Mouse (Mus musculus) MEL (cell line): ENCODE results near the gene Smyd3. TPM values are rescaled to one million over a fixed set of nuclear protein-coding genes. Genes with fewer than 3 reads are reported as not detected.

Experiments
- DNase-seq: peaks from one replicate; pipeline ENCODE4 v3.0.0; 2011; ENCODE audit warnings: low read depth, low spot score
- H3K27ac ChIP-seq: 2 replicates; pipeline ENCODE4 v1.5.1; 2012; ENCODE audit warnings: low read depth, mild to moderate bottlenecking, control low read depth, low read length, moderate library complexity; ENCODE audit not compliant: control insufficient read depth
- H3K27me3 ChIP-seq, 2 experiments: fragments of 150-350 bp in 1 of 2; sonication (generic) in 1 of 2; 2 replicates each; pipeline ENCODE4 v1.6.1; 2012; ENCODE audit warnings: low read length in 2 of 2, mild to moderate bottlenecking in 2 of 2, improper control_type of control experiment in 1 of 2, moderate library complexity in 1 of 2; ENCODE audit not compliant: insufficient read depth in 2 of 2, control insufficient read depth in 1 of 2
- H3K36me3 ChIP-seq, 2 experiments: 2 replicates each; pipeline ENCODE4 v1.6.1; 2012 to 2014; ENCODE audit warnings: low read length in 2 of 2, improper control_type of control experiment in 1 of 2, inconsistent platforms in 1 of 2, mild to moderate bottlenecking in 1 of 2; ENCODE audit not compliant: insufficient read depth in 2 of 2, control insufficient read depth in 1 of 2
- H3K4me1 ChIP-seq, 2 experiments: fragments of 150-350 bp in 1 of 2; sonication (generic) in 1 of 2; 2 replicates each; pipeline ENCODE4 v1.6.1; 2012; ENCODE audit warnings: low read length in 2 of 2, improper control_type of control experiment in 1 of 2, mild to moderate bottlenecking in 1 of 2; ENCODE audit not compliant: insufficient read depth in 2 of 2, control insufficient read depth in 1 of 2
- H3K4me3 ChIP-seq, 2 experiments: fragments of 150-350 bp in 1 of 2; sonication (generic) in 1 of 2; 2 replicates each; pipeline ENCODE4 v1.5.1; 2012; ENCODE audit warnings: low read depth in 2 of 2, low read length in 2 of 2, mild to moderate bottlenecking in 2 of 2, moderate library complexity in 2 of 2, control low read depth in 1 of 2, improper control_type of control experiment in 1 of 2; ENCODE audit not compliant: control insufficient read depth in 1 of 2, insufficient read depth in 1 of 2
- H3K79me2 ChIP-seq: 2 replicates; pipeline ENCODE4 v1.6.1; 2012; ENCODE audit warnings: mild to moderate bottlenecking, low read length, moderate library complexity; ENCODE audit not compliant: control insufficient read depth, poor library complexity, insufficient read depth
- H3K9ac ChIP-seq: 2 replicates; pipeline ENCODE4 v1.6.1; 2012; ENCODE audit warnings: low read depth, mild to moderate bottlenecking, control low read depth, low read length, moderate library complexity; ENCODE audit not compliant: control insufficient read depth, poor library complexity, severe bottlenecking
- H3K9me3 ChIP-seq: fragments of 150-350 bp; sonication (generic); replicated peaks from 2 replicates; pipeline ENCODE4 v1.6.1; 2012; ENCODE audit warnings: mild to moderate bottlenecking, low read length, improper control_type of control experiment, moderate library complexity; ENCODE audit not compliant: insufficient read depth
- EP300 ChIP-seq, 2 experiments: IDR thresholded peaks; 2 replicates each; pipeline ENCODE4 v1.6.1; 2011; ENCODE audit warnings: improper control_type of control experiment in 2 of 2, low read length in 2 of 2, low read depth in 1 of 2, mild to moderate bottlenecking in 1 of 2
- ETS1 ChIP-seq: IDR thresholded peaks from 2 replicates; pipeline ENCODE4 v1.6.1; 2012; ENCODE audit warnings: low read depth, mild to moderate bottlenecking, inconsistent platforms, low read length, improper control_type of control experiment, moderate library complexity
- GATA1 ChIP-seq: IDR thresholded peaks from 2 replicates; pipeline ENCODE4 v1.6.1; 2011; ENCODE audit warnings: low read depth, low read length, improper control_type of control experiment
- JUND ChIP-seq: IDR thresholded peaks from 2 replicates; pipeline ENCODE4 v1.6.1; 2011; ENCODE audit warnings: low read depth, mild to moderate bottlenecking, improper control_type of control experiment, low read length
- KAT2A ChIP-seq: conservative IDR thresholded peaks from 2 replicates; pipeline ENCODE4 v1.6.1; 2012; ENCODE audit warnings: low read depth, low read length, improper control_type of control experiment, inconsistent platforms
- MAX ChIP-seq: IDR thresholded peaks from 2 replicates; pipeline ENCODE4 v1.6.1; 2011; ENCODE audit warnings: low read length, improper control_type of control experiment
- MEF2A ChIP-seq: IDR thresholded peaks from 2 replicates; pipeline ENCODE4 v1.6.1; 2014; ENCODE audit warnings: low read depth, mild to moderate bottlenecking, inconsistent platforms, low read length, improper control_type of control experiment; ENCODE audit not compliant: poor library complexity, insufficient replicate concordance, severe bottlenecking; ENCODE audit errors: extremely low read depth
- MXI1 ChIP-seq: IDR thresholded peaks from 2 replicates; pipeline ENCODE4 v1.6.1; 2011; ENCODE audit warnings: mild to moderate bottlenecking, low read depth, low read length, improper control_type of control experiment
- MYC ChIP-seq: IDR thresholded peaks from 2 replicates; pipeline ENCODE4 v1.6.1; 2011; ENCODE audit warnings: low read depth, mild to moderate bottlenecking, low read length, improper control_type of control experiment, moderate library complexity
- NRF1 ChIP-seq: IDR thresholded peaks from 2 replicates; pipeline ENCODE4 v1.6.1; 2014; ENCODE audit warnings: low read depth, mild to moderate bottlenecking, inconsistent platforms, low read length, improper control_type of control experiment, moderate library complexity; ENCODE audit not compliant: poor library complexity, insufficient read depth, severe bottlenecking
- POLR2A ChIP-seq, 2 experiments: IDR thresholded peaks; 2 replicates each; pipeline ENCODE4 v1.6.1; 2011 to 2012; ENCODE audit warnings: low read length in 2 of 2, mild to moderate bottlenecking in 2 of 2, control low read depth in 1 of 2, improper control_type of control experiment in 1 of 2, low read depth in 1 of 2, moderate library complexity in 1 of 2; ENCODE audit not compliant: control insufficient read depth in 1 of 2, insufficient read depth in 1 of 2, poor library complexity in 1 of 2
- POLR2AphosphoS2 ChIP-seq: IDR thresholded peaks from 2 replicates; pipeline ENCODE4 v1.6.1; 2011; ENCODE audit warnings: low read length, improper control_type of control experiment
- POLR2AphosphoS5 ChIP-seq: IDR thresholded peaks from 2 replicates; pipeline ENCODE4 v1.6.1; 2012; ENCODE audit warnings: low read depth, borderline replicate concordance, mild to moderate bottlenecking, inconsistent platforms, low read length, moderate library complexity, mixed read lengths
- SMC3 ChIP-seq: IDR thresholded peaks from 2 replicates; pipeline ENCODE4 v1.6.1; 2011; ENCODE audit warnings: low read depth, low read length, improper control_type of control experiment
- TBP ChIP-seq: IDR thresholded peaks from 2 replicates; pipeline ENCODE4 v1.8.0; 2011; ENCODE audit warnings: low read depth, low read length, improper control_type of control experiment
- TCF12 ChIP-seq: IDR thresholded peaks from 2 replicates; pipeline ENCODE4 v1.6.1; 2014; ENCODE audit warnings: low read depth, mild to moderate bottlenecking, inconsistent platforms, low read length, improper control_type of control experiment, moderate library complexity
- UBTF ChIP-seq: IDR thresholded peaks from 2 replicates; pipeline ENCODE4 v1.6.1; 2012; ENCODE audit warnings: low read depth, mild to moderate bottlenecking, inconsistent platforms, low read length, improper control_type of control experiment, moderate library complexity, borderline replicate concordance; ENCODE audit not compliant: insufficient read depth
- USF1 ChIP-seq: IDR thresholded peaks from 2 replicates; pipeline ENCODE4 v1.6.1; 2014; ENCODE audit warnings: low read depth, mild to moderate bottlenecking, inconsistent platforms, low read length, improper control_type of control experiment, moderate library complexity
- USF2 ChIP-seq, 2 experiments: IDR thresholded peaks; 2 replicates each; pipeline ENCODE4 v1.6.1; 2011 to 2012; ENCODE audit warnings: improper control_type of control experiment in 2 of 2, low read length in 2 of 2, borderline replicate concordance in 1 of 2, inconsistent platforms in 1 of 2, low read depth in 1 of 2, mild to moderate bottlenecking in 1 of 2; ENCODE audit not compliant: insufficient read depth in 1 of 2
- ZC3H11A ChIP-seq: IDR thresholded peaks from 2 replicates; pipeline ENCODE4 v1.6.1; 2012; ENCODE audit warnings: low read depth, mild to moderate bottlenecking, inconsistent platforms, low read length, improper control_type of control experiment
- ZKSCAN1 ChIP-seq: IDR thresholded peaks from 2 replicates; pipeline ENCODE4 v1.6.1; 2012; ENCODE audit warnings: low read depth, mild to moderate bottlenecking, inconsistent platforms, low read length, improper control_type of control experiment, moderate library complexity
- polyA plus RNA-seq, 2 experiments: library from polyadenylated mRNA; stranded (reverse) in 1 of 2; unstranded in 1 of 2; fragments of >175 nt in 1 of 2; fragments of >200 nt in 1 of 2; gene quantifications; 2 replicates each; pipeline versions ENCODE4 v1.2.1 to v1.2.4; 2012; ENCODE audit warnings: low replicate concordance in 2 of 2, low read depth in 1 of 2; ENCODE audit not compliant: insufficient read length in 2 of 2, insufficient read depth in 1 of 2, missing spikeins in 1 of 2
- total RNA-seq: library from RNA; depleted of rRNA; stranded (reverse); fragments of 300-350 nt; gene quantifications from 2 replicates; pipeline ENCODE4 v1.2.3, GENCODE M21; 2012

The Smyd3 gene
- total and polyA plus RNA-seq, 3 experiments: 13.3 to 18.2 TPM; not detected in 1

- Histone ChIP-seq H3K27me3 (no peaks in the 10 kb centered on the region), H3K36me3 (no peaks in the 10 kb centered on the region), H3K4me1 (no peaks in the 10 kb centered on the region), H3K79me2 (no peaks in the 10 kb centered on the region), H3K4me3 (no peak overlapping the region), H3K9ac (no peak overlapping the region), H3K9me3 (no peaks in the 10 kb centered on the region), H3K27ac (no peak overlapping the region)
- TF ChIP-seq USF1: no peak
- TF ChIP-seq NRF1: no peak
- no peak for TF ChIP-seq MAX
- no peak for TF ChIP-seq MYC
- TF ChIP-seq UBTF: no peak
- TF ChIP-seq SMC3: no peak
- TF ChIP-seq KAT2A: no peak
- no peak for TF ChIP-seq JUND
- no peak for TF ChIP-seq TCF12
- TF ChIP-seq POLR2AphosphoS5: no peak
- TF ChIP-seq POLR2A (IDR thresholded peaks at IDR 0.05; ENCODE audit: control insufficient read depth in 1 of 2, insufficient read depth in 1 of 2, low read depth in 1 of 2, low read length in 2 of 2, poor library complexity in 1 of 2): no peak
- TF ChIP-seq ETS1: no peak
- no peak for DNase-seq
Observed at GRCm38 (mm10) chr1:179374987-179375386, 142.9 kb downstream of the Smyd3 start.

DNA sequence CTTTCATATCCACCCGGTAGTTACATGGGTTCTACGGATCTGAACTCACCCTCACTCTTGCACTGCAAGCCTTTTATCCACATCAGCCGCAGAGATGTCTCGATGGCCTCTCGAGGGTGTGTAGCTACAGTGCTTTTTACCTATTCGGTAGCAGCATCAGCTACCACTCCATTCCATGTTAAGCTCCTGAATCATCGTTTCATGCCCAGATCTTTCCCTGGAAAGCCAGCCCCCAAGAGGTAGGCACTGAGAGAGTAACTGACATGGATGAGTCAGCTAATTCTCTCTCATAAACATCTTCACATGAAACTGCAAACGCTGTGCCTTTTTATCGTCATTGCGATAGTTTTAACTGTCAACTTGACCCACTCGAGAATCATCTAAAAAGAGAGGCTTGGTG is 143.9 kb downstream of the Smyd3 start:
- H3K27me3 ChIP-seq: no peaks in the 10 kb centered on the region

More for the DNA sequence above, 143.9 kb downstream of the Smyd3 start:
- Histone ChIP-seq H3K4me1 (no peaks in the 10 kb centered on the region), H3K27ac (no peak overlapping the region), H3K79me2 (no peaks in the 10 kb centered on the region), H3K9me3 (no peaks in the 10 kb centered on the region), H3K36me3 (no peaks in the 10 kb centered on the region), H3K4me3 (no peak overlapping the region), H3K9ac (no peak overlapping the region)
- TF ChIP-seq TBP (no peak), ZC3H11A (no peak), MEF2A (no peak), SMC3 (no peak), ZKSCAN1 (no peak), MXI1 (no peak), EP300 (IDR thresholded peaks at IDR 0.05; ENCODE audit: low read depth in 1 of 2, low read length in 2 of 2) (no peak), USF2 (IDR thresholded peaks at IDR 0.05; ENCODE audit: borderline replicate concordance in 1 of 2, insufficient read depth in 1 of 2, low read depth in 1 of 2, low read length in 2 of 2) (no peak), GATA1 (no peak), POLR2AphosphoS2 (no peak), POLR2AphosphoS5 (no peak)
- no peak for DNase-seq
